Mouse (Mus musculus): ENCODE measurements around the gene Pakap.

Gene Pakap

DNA sequence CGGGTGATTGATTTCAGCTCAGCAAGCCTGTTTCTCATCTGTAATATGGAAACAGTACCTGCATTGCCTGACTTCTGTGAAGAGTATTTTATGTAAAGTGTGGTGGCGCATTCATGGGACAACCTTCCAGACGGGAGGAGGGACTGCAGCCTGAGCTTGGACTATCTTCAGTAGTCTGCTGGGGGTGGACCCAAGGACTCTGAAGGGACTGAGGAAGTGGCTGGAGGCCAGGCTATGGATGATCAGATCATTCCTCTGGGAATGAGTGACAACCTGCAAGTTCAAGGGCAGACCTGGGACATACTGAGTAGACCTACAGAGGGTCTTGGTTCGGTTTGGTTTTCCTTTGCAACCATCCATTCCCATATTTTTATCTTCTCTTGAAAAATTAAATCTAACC is 154.3 kb downstream of the Pakap start:
- DNase-seq, result no peak

GRCm38 (mm10) chr4:57723659-57724058 is 155.7 kb downstream of the Pakap start:
- no peak for DNase-seq

DNA sequence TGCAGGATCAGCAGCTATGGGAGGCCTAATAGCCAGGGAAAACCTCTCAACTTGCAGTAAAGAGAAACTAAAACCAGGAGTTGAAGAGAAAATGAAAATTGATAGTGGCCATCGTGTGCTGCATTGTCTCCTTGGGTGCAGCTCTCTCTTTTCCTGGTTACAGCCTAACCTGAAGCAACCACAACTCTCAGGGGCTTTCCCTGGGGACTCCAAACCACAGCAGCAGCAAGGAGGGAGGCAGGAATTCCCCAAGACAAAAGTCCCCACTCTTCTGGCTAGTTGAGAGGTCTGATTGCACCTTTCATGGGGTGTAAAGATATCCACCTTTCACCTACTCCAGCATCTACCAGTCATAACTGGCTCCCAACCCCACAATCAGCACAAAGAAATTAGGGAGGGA is 157.6 kb downstream of the Pakap start:
- DNase-seq, result no peak

DNA sequence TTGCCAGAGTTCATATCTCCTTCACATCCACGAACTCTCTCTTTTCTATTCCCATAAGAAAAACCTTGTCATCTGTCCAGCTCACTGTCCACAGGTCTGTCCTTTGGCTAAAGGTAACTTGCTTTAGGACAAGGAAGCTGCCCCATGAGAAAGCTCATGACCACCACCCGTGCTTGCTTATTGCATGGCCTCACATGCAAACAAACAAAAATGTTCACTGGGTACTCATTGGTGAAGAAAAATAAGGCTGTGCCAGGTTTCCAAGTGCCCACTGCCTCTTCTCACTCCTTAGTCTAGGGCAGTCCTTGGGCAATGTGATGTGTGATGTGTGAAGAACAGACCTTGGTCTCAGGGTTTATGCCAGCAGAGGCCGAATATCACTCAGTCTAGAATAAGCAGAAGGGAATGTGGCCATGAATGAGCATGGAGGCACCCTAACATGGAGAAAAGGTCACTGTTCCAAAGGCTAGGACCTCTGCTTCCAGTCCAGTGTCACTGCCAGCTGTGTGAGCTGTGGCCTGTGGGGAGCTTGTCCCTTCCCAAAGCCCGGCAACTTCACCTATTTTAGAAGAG is 160.7 kb downstream of the Pakap start:
- DNase-seq, result no peak

GRCm38 (mm10) chr4:57730047-57730446 is 162.1 kb downstream of the Pakap start:
- peak in 1 of 2 experiments; percentile 34 for DNase-seq

DNA sequence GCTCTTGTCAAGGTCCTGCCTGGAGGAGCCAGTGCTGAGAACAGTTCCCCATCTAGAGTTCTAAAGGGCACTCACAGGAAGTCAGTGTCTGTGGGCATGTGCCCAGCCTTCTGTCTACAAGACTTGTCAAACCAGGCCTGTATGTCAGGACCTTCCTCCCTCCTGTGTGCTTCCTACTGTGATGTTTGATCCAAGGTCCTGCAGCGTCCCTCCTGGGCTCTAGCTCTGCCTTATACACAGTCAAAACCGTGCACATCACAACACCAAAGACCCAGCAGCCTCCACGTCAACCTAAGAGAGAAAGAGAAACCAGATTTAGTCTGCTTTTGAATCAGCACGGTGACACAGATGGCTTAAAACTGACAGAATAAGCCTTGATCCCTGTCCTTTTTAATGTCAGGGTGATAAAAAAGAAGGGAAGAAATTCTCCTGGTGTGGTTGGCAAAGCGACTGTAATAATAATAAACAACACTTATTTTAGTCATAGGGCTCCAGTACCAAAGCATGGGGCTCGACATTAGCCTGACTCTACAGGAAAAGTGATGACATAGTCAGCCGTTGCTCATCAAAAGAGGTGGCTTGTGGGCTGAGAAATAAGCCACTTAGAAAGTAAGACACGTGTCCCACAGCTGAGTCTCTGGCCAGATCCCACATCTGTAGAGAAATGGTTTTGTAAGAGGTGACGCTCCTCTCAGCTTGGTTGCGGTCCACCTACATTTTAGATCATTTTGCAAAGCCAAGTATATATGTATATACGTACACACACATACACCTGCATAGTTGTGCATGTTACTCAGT is 163.0 kb downstream of the Pakap start:
- DNase-seq, result no peak

GRCm38 (mm10) chr4:57732351-57732750 is 164.4 kb downstream of the Pakap start:
- no peak for DNase-seq

DNA sequence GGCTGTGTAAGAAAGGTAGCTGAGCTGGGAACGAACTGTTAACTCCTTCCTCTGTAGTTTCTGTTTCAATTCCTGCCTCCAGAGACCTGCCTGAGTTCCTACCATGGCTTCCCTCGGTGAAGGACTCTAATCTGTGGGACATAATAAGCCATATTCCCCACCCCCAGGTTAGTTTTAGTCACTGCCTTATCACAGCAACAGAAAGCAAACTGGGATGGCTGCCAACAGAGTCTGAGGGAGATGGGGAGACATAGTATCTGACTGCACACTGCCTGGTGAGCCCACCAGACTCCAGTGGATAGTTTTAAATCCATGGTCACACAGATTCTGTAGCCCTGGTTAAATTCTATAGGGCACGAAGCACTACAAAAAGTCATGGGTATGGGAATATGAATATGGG is 165.5 kb downstream of the Pakap start:
- DNase-seq, result no peak

GRCm38 (mm10) chr4:57735426-57735825 is 167.4 kb downstream of the Pakap start:
- no peak for DNase-seq

GRCm38 (mm10) chr4:57738856-57739552 is 171.0 kb downstream of the Pakap start:
- no peak for DNase-seq

DNA sequence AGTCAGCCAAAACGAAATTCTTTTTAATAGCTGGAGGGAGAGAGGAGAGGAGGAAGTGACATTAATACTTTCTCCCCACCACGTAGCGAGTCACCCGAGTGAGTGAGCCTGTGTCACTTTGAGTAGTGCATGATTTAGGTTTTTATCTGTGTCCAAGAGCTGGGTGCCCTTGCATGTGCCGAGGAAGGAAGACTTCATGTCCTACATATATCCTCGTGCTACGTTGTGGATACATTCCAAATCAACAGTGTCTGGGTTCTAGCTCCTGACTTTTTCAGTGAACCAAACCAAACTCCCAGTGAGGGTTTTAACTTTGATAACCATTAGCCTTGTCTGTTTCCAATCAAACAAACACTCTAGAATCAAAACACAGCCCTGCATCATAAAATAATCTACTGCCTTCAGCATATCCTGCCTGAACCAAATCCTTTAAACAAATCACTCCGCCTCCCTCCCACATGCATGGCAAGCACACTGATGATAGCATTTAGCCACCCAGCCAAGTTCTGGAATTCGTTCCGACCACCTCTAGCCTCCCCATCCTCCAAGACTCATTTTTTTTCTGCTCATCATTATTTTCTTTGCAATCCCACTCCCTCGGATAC is 175.4 kb downstream of the Pakap start:
- no peak for DNase-seq

- DNase-seq, result peak in 1 of 2 experiments; percentile 10
These were observed 182.7 kb downstream of the Pakap start for GRCm38 (mm10) chr4:57750651-57751050.

- DNase-seq, result no peak
These were observed 183.1 kb downstream of the Pakap start for GRCm38 (mm10) chr4:57751054-57751453.

- DNase-seq, result no peak
These were observed 183.6 kb downstream of the Pakap start for GRCm38 (mm10) chr4:57751566-57751965.

DNA sequence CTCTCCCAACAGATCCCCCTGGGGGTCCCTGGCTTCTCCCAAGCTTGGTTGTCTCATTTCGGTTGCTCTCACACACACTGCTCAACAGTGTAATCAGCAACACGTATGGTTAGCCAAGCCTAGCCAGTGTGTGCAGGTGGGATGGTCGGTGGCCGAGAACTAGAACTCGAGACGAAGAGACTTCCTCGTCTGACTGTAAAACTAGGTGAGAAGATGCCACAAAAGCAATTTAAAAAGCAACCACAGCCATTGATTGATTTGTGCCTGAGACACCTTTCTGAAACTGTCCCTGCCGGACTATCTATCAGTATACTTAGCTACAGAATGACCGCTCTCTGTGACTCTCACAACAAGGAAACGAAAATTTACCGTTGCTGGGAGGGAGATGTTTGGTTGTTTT is 187.1 kb downstream of the Pakap start:
- no peak for DNase-seq

GRCm38 (mm10) chr4:57757997-57758396 is 190.0 kb downstream of the Pakap start:
- DNase-seq, result no peak

DNA sequence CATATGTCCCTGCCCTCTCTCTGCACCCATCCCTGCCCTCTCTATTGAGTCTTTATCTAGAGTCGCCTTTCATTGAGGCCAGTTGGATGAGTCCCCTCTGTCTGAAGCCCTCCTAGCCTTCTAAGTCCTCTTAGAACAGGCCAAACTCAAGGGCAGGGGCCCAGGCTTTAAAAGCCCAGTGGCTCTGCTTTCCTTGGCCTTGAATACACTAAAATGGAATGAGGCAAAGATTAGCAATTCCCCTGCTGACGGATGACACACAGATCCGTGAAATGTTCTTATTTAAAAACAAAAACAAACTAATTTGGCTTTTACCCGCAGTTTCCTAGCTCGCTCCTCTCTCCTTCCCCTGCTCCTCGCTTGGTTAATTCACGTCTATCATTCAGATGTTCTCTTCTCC is 194.4 kb downstream of the Pakap start:
- DNase-seq, result no peak

GRCm38 (mm10) chr4:57764392-57764791 is 196.4 kb downstream of the Pakap start:
- DNase-seq, result no peak

DNA sequence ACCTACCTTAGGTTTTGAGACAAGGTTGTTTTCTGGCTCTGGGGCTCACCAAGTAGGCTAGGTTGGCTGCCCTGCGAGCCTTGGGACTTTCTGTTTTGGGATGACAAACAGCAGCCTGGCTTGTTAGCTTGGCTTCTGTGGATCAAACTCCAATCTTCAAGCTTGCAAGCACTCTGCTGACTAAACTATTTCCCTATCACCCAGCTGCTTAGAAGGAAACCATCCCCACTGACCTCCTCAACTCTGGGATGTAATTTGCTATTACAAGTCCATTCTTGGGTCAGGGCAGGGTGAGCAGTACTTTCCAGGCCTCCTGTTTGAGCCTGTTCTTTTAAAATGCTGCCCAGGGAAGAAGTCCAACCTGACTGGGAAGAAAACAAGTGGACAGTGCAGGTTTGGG is 196.9 kb downstream of the Pakap start:
- no peak for DNase-seq

GRCm38 (mm10) chr4:57765806-57766205 is 197.8 kb downstream of the Pakap start:
- DNase-seq, result no peak

DNA sequence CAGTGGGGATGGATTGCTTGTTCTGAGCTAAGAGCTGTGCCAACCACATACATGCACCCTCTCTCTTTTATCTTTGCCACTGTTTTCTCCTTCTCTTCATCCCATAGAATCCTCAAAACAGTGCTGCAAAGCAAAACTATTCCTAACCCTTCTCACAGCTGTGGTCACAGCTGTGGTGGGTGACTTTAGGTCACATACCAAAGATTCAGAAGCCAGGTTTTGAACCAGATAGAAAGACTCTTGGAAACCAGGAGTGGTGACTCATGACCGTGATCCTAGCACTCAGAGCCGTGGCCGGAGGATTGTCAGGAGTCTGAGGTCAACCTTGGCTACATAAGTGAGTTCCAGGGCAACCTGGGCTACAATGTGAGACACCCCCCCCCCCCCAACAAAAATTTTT is 201.0 kb downstream of the Pakap start:
- no peak for DNase-seq

DNA sequence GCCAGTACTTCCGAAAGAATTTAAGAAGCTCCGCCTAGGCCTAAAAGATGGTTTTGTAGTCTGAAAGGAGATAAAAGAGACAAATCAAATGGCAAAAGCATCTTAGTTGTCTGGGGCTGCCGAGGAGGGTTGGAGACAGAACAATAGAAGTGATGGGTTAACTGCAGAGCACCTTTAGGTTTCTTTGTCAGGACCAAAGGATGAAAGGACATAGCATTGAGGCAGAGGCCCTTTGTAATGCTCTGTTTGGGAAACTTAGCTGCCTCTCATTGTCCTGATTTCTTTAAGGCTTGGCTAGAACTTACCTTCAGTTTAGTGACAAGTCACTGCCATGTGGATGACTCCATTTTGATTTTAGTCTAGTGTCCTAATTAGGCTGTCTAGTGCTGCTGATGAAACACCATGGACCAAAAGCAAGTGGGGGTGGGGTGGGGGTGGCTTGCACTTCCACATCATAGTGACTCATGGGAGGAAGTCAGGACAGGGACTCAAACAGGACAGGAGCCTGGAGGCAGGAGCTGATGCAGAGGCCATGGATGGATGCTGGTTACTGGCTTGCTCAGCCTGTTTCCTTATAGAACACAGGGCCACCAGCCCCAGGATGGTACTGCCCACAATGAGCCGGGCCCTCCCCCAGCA is 202.3 kb downstream of the Pakap start:
- DNase-seq, result no peak

DNA sequence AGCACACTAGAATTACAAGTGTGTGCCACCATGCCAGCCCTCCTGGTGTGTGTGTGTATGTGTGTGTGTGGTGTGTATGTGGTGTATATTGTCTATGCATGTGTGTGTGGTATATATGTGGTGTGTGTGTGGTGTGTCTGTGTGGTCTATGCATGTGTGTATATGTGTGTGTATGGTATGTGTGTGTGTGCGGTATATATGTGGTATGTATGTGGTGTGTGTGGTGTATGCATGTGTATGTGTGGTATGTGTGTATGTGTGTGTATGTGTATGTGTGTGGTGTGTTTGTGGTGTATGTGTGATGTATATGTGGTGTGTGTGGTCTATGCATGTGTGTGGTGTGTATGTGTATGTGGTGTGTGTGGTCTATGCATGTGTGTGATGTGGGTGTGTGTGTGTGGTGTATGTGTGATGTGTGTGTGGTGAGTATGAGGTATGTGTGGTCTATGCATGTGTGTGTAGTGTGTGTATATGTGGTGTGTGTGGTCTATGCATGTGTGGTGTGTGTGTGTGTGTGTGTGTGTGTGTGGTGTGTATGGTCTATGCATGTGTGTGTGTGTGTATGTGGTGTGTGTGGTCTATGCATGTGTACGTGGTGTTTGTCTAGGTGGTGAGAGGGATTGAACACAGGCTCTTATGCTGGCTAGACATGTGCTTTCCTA is 203.7 kb downstream of the Pakap start:
- DNase-seq, result no peak

All from lung, adult 18-20 months (tissue).